Mouse (Mus musculus) midbrain, postnatal 0 days (tissue): Measurements from ENCODE around the gene Slc12a7. TPM values are rescaled to one million over a fixed set of nuclear protein-coding genes. Genes with fewer than 3 reads are reported as not detected.

Experiments used
- ATAC-seq: fragments of 200-750 bp; cut with Nextera tagmentation; 2 replicates; pipeline ENCODE4 v1.8.0; 2017; ENCODE audit warnings: moderate number of reproducible peaks, mild to moderate bottlenecking, moderate TSS enrichment, moderate library complexity; ENCODE audit not compliant: low FRiP score
- DNase-seq: peaks from one replicate; pipeline ENCODE4 v3.0.0-alpha.2; 2015; ENCODE audit warnings: low spot score
- H3K27ac ChIP-seq: fragments of 300-500 bp; sonication (generic); 2 replicates; pipeline ENCODE4 v1.5.1; 2014; ENCODE audit warnings: low read depth, mild to moderate bottlenecking, low read length, mixed read lengths
- H3K27me3 ChIP-seq: fragments of 300-500 bp; sonication (generic); 2 replicates; pipeline ENCODE4 v1.6.1; 2014; ENCODE audit warnings: low read length, control low read depth, mixed read lengths; ENCODE audit not compliant: insufficient read depth
- H3K36me3 ChIP-seq: fragments of 300-500 bp; sonication (generic); 2 replicates; pipeline ENCODE4 v1.6.1; 2014; ENCODE audit warnings: low read length, control low read depth, mixed read lengths; ENCODE audit not compliant: insufficient read depth
- H3K4me1 ChIP-seq: fragments of 300-500 bp; sonication (generic); 2 replicates; pipeline ENCODE4 v1.6.1; 2014; ENCODE audit warnings: mild to moderate bottlenecking, control low read depth, antibody characterized with exemption, low read length, mixed read lengths; ENCODE audit not compliant: insufficient read depth
- H3K4me2 ChIP-seq: fragments of 300-500 bp; sonication (generic); 2 replicates; pipeline ENCODE4 v1.6.1; 2014; ENCODE audit warnings: low read depth, mild to moderate bottlenecking, low read length, mixed read lengths; ENCODE audit not compliant: poor library complexity, severe bottlenecking
- H3K4me3 ChIP-seq: fragments of 300-500 bp; sonication (generic); 2 replicates; pipeline ENCODE4 v1.5.1; 2014; ENCODE audit warnings: low read depth, mild to moderate bottlenecking, low read length, moderate library complexity
- H3K9ac ChIP-seq: fragments of 300-500 bp; sonication (generic); replicated peaks from 2 replicates; pipeline ENCODE4 v1.6.1; 2014; ENCODE audit warnings: mild to moderate bottlenecking, low read length, moderate library complexity, mixed read lengths; ENCODE audit not compliant: poor library complexity, severe bottlenecking
- H3K9me3 ChIP-seq: fragments of 300-500 bp; sonication (generic); 2 replicates; pipeline ENCODE4 v1.6.1; 2016; ENCODE audit warnings: low read length, control low read depth
- CTCF ChIP-seq: IDR thresholded peaks from 2 replicates; pipeline ENCODE4 v1.5.1; 2016; ENCODE audit warnings: antibody characterized with exemption, mild to moderate bottlenecking
- WGBS: fragments of 180-500 bp; shearing (Covaris S2); extraction: QIAGEN DNeasy Blood & Tissue Kit; methylation state at CpG from one replicate; pipeline ENCODE4 v1.1.7; 2014; 5-methylcytosine and 5-hydroxymethylcytosine counted together
- polyA plus RNA-seq: library from polyadenylated mRNA; unstranded; fragments of >200 nt; fragmentation: Nextera tagmentation; extraction: Ambion mirVana; gene quantifications from 2 replicates; pipeline ENCODE4 v1.2.1, GENCODE M21; 2015
- total RNA-seq: library from RNA; depleted of rRNA; stranded (reverse); fragments of >200 nt; gene quantifications from 2 replicates; pipeline ENCODE4 v1.2.3, GENCODE M21; 2014; rRNA removed

Gene Slc12a7
- total and polyA plus RNA-seq, 2 experiments from 2014 or later: 4.7 to 8.9 TPM

GRCm38 (mm10) chr13:73839740-73840139 is 106.8 kb downstream of the Slc12a7 start:
- TF ChIP-seq CTCF: no peak
- no peak overlapping the region for H3K9ac ChIP-seq
- DNase-seq (no peak), ATAC-seq (no peak)
- H3K4me3 ChIP-seq: no peak overlapping the region
- H3K4me1 ChIP-seq: peaks cover 7% of the 10 kb centered on the region; the same call in 1 of the 2 replicates
- H3K27me3 ChIP-seq: no peaks in the 10 kb centered on the region
- H3K36me3 ChIP-seq: no peaks in the 10 kb centered on the region
- no peak overlapping the region for H3K27ac ChIP-seq
- H3K9me3 ChIP-seq: no peaks in the 10 kb centered on the region
- WGBS: 76% methylated on average over 4 of the region's 4 CpGs
- no peak overlapping the region for H3K4me2 ChIP-seq

- no peaks in the 10 kb centered on the region for H3K9me3 ChIP-seq
- H3K4me3 ChIP-seq: no peak overlapping the region
- H3K27me3 ChIP-seq: no peaks in the 10 kb centered on the region; the same call in 1 of the 2 replicates
- no peak overlapping the region for H3K27ac ChIP-seq
- no peaks in the 10 kb centered on the region for H3K36me3 ChIP-seq
- no peak overlapping the region for H3K4me2 ChIP-seq
- DNase-seq (no peak), ATAC-seq (no peak)
- no peaks in the 10 kb centered on the region for H3K4me1 ChIP-seq
- no peak for TF ChIP-seq CTCF
- no peak overlapping the region for H3K9ac ChIP-seq
These were observed 109.8 kb downstream of the Slc12a7 start for GRCm38 (mm10) chr13:73842696-73843095.

GRCm38 (mm10) chr13:73846589-73847464 is 113.9 kb downstream of the Slc12a7 start:
- Histone ChIP-seq H3K4me1 (no peaks in the 10 kb centered on the region), H3K4me3 (peak overlapping the region; percentile 70), H3K9me3 (no peaks in the 10 kb centered on the region), H3K27ac (no peak overlapping the region), H3K9ac (peak overlapping the region; percentile 75), H3K4me2 (peak overlapping the region; percentile 85), H3K36me3 (no peaks in the 10 kb centered on the region), H3K27me3 (no peaks in the 10 kb centered on the region; the same call in 1 of the 2 replicates)
- TF ChIP-seq CTCF: no peak
- 1% methylated on average over 54 of the region's 65 CpGs for WGBS
- ATAC-seq (peak; percentile 80), DNase-seq (no peak)

- peak; percentile 87 for ATAC-seq
- WGBS: 1% methylated on average over 34 of the region's 38 CpGs
- H3K4me3 ChIP-seq: peak within 1 kb of the TSS; percentile 70
These were observed 114.6 kb downstream of the Slc12a7 start, which contains the start of gene Nkd2 for GRCm38 (mm10) chr13:73847465-73847836. Nkd2 (minus strand) TSS chr13:73847631.

More at GRCm38 (mm10) chr13:73847465-73847836, 114.6 kb downstream of the Slc12a7 start, which contains the start of gene Nkd2:
- Histone ChIP-seq H3K36me3 (no peaks in the 10 kb centered on the region), H3K9me3 (no peaks in the 10 kb centered on the region), H3K27ac (no peak within 1 kb of the TSS), H3K4me1 (no peaks in the 10 kb centered on the region), H3K27me3 (no peaks in the 10 kb centered on the region; the same call in 1 of the 2 replicates), H3K9ac (peak within 1 kb of the TSS; percentile 75), H3K4me2 (peak within 1 kb of the TSS; percentile 85)
- DNase-seq: peak; percentile 85
- TF ChIP-seq CTCF: peak; percentile 77

Other genes with a start within 250 kb of the Slc12a7 start
- gene Slc6a3, start 196.3 kb upstream of the Slc12a7 start, total RNA-seq: 24.6 and 25.0 TPM in 2 replicates
- gene Slc6a3, start 196.3 kb upstream of the Slc12a7 start, polyA plus RNA-seq: 14.3 and 24.3 TPM in 2 replicates
- gene Clptm1l, start 129.1 kb upstream of the Slc12a7 start, total RNA-seq: 136 and 152 TPM in 2 replicates
- 126 and 130 TPM in 2 replicates for gene Clptm1l, start 129.1 kb upstream of the Slc12a7 start, polyA plus RNA-seq
- 7.7 and 16.0 TPM in 2 replicates for gene Tert, start 106.2 kb upstream of the Slc12a7 start, total RNA-seq
- 2.3 and 2.9 TPM in 2 replicates for gene Tert, start 106.2 kb upstream of the Slc12a7 start, polyA plus RNA-seq
- not detected in 2 replicates for gene Slc6a18, start 55.1 kb upstream of the Slc12a7 start, total RNA-seq
- not detected in 2 replicates for gene Slc6a18, start 55.1 kb upstream of the Slc12a7 start, polyA plus RNA-seq
- gene Slc6a19, start 28.2 kb upstream of the Slc12a7 start, total RNA-seq: 0.33 and 0.49 TPM in 2 replicates
- gene Slc6a19, start 28.2 kb upstream of the Slc12a7 start, polyA plus RNA-seq: 0.53 and 0.79 TPM in 2 replicates
- 31.5 and 32.6 TPM in 2 replicates for gene Nkd2, start 114.5 kb downstream of the Slc12a7 start, total RNA-seq
- 18.8 and 20.1 TPM in 2 replicates for gene Nkd2, start 114.5 kb downstream of the Slc12a7 start, polyA plus RNA-seq
- 2.5 and 5.5 TPM in 2 replicates for gene Trip13, start 204.7 kb downstream of the Slc12a7 start, total RNA-seq
- gene Trip13, start 204.7 kb downstream of the Slc12a7 start, polyA plus RNA-seq: 8.2 and 9.5 TPM in 2 replicates
- gene Brd9, start 204.7 kb downstream of the Slc12a7 start, total RNA-seq: 84.1 and 111 TPM in 2 replicates
- 86.1 and 90.5 TPM in 2 replicates for gene Brd9, start 204.7 kb downstream of the Slc12a7 start, polyA plus RNA-seq
- not detected in 2 replicates for gene Zdhhc11, start 230.8 kb downstream of the Slc12a7 start, total RNA-seq
- gene Zdhhc11, start 230.8 kb downstream of the Slc12a7 start, polyA plus RNA-seq: not detected in 2 replicates